Mouse (Mus musculus): ENCODE measurements around the gene Ywhag. TPM values are rescaled to one million over a fixed set of nuclear protein-coding genes. Genes with fewer than 3 reads are reported as not detected.

Gene Ywhag
- total and polyA plus RNA-seq, 3 experiments: 99.0 to 304 (median 275) TPM

DNA sequence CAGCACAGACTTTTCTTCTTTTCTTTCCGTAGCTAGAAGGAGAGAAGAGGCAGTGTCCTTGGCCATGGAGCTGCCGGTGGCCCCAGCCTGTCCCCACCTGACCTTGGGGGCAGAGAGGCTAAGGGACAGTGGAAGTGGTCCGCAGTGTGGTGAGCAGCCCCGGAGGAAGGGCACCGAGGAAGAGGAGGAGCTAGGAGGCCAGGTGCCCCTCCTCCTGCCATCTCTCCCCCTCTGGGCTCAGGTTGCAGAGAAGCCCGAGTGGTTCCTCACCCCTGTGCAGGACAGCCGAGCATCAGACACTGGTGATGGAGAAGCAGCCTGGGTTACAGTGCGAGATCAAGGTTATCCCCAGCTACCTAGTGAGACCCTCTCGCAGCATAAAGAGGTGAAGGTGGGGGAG is 39.9 kb upstream of the Ywhag start, which contains the start of gene Ssc4d:
Ssc4d (minus strand) TSS at position 167 of the 400 bp plus-strand sequence.
- Histone ChIP-seq H3K9ac (ENCODE audit: low read depth, low read length) (no peak within 1 kb of the TSS), H3K27me3 (ENCODE audit: control insufficient read depth, insufficient read depth, low read length) (no peaks in the 10 kb centered on the region), H3K36me3 (ENCODE audit: control insufficient read depth, insufficient read depth, low read length) (no peaks in the 10 kb centered on the region), H3K79me2 (replicated peaks; ENCODE audit: control insufficient read depth, insufficient read depth, low read length) (no peaks in the 10 kb centered on the region), H3K4me3 (no peak within 1 kb of the TSS), H3K4me1 (ENCODE audit: control insufficient read depth, insufficient read depth, low read length) (no peaks in the 10 kb centered on the region), H3K27ac (no peak within 1 kb of the TSS)
- DNase-seq: no peak
- 34% methylated on average over 9 of the region's 9 CpGs for WGBS
- TF ChIP-seq POLR2A (IDR thresholded peaks at IDR 0.05; ENCODE audit: insufficient read depth, low read depth, low read length) (no peak), CTCF (IDR thresholded peaks at IDR 0.05) (no peak), EP300 (IDR thresholded peaks at IDR 0.05; ENCODE audit: insufficient read depth, low read depth, low read length) (no peak)
- intact Hi-C loops (cut with DNase I): no loop called here

- no peaks in the 10 kb centered on the region for H3K36me3 ChIP-seq (ENCODE audit: control insufficient read depth, insufficient read depth, low read length)
- WGBS: 84% methylated on average over 7 of the region's 7 CpGs
- H3K4me3 ChIP-seq: no peak overlapping the region
- no peak overlapping the region for H3K9ac ChIP-seq (ENCODE audit: low read depth, low read length)
- intact Hi-C loops (cut with DNase I): no loop called here
- DNase-seq: no peak
- H3K27me3 ChIP-seq (ENCODE audit: control insufficient read depth, insufficient read depth, low read length): no peaks in the 10 kb centered on the region
- no peaks in the 10 kb centered on the region for H3K4me1 ChIP-seq (ENCODE audit: control insufficient read depth, insufficient read depth, low read length)
- no peaks in the 10 kb centered on the region for H3K79me2 ChIP-seq (replicated peaks; ENCODE audit: control insufficient read depth, insufficient read depth, low read length)
- TF ChIP-seq CTCF (IDR thresholded peaks at IDR 0.05) (no peak), POLR2A (IDR thresholded peaks at IDR 0.05; ENCODE audit: insufficient read depth, low read depth, low read length) (no peak), EP300 (IDR thresholded peaks at IDR 0.05; ENCODE audit: insufficient read depth, low read depth, low read length) (no peak)
- H3K27ac ChIP-seq: no peak overlapping the region
Observed at GRCm38 (mm10) chr5:135971876-135972275, 37.5 kb upstream of the Ywhag start.

DNA sequence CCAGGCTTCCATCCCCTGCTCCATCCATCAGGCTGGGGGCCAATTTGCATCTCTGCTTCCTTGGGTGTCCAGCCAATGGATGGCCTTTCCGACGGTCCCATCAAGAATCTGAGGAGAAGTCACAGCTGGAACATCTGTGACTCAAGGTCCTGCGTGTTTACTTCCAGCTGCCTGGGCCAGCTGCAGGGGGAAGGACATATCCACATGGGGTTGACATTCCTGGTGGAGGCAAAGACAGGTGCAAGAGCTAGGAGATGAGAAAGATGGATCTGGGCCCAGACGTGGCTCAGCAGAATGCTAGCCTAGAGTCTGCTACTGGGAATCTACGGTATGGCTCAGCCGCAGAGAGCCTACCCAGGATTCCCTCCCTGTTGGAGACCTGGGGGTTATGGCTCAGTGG is 35.8 kb upstream of the Ywhag start:
- H3K27me3 ChIP-seq (ENCODE audit: control insufficient read depth, insufficient read depth, low read length): no peaks in the 10 kb centered on the region
- 72% methylated on average over 6 of the region's 6 CpGs for WGBS
- intact Hi-C loops (cut with DNase I): no loop called here
- H3K27ac ChIP-seq: no peak overlapping the region
- no peak for DNase-seq
- H3K4me3 ChIP-seq: no peak overlapping the region
- H3K4me1 ChIP-seq (ENCODE audit: control insufficient read depth, insufficient read depth, low read length): no peaks in the 10 kb centered on the region
- no peak overlapping the region for H3K9ac ChIP-seq (ENCODE audit: low read depth, low read length)
- H3K36me3 ChIP-seq (ENCODE audit: control insufficient read depth, insufficient read depth, low read length): no peaks in the 10 kb centered on the region
- TF ChIP-seq POLR2A (IDR thresholded peaks at IDR 0.05; ENCODE audit: insufficient read depth, low read depth, low read length) (no peak), EP300 (IDR thresholded peaks at IDR 0.05; ENCODE audit: insufficient read depth, low read depth, low read length) (no peak), CTCF (IDR thresholded peaks at IDR 0.05) (no peak)
- H3K79me2 ChIP-seq (replicated peaks; ENCODE audit: control insufficient read depth, insufficient read depth, low read length): no peaks in the 10 kb centered on the region

DNA sequence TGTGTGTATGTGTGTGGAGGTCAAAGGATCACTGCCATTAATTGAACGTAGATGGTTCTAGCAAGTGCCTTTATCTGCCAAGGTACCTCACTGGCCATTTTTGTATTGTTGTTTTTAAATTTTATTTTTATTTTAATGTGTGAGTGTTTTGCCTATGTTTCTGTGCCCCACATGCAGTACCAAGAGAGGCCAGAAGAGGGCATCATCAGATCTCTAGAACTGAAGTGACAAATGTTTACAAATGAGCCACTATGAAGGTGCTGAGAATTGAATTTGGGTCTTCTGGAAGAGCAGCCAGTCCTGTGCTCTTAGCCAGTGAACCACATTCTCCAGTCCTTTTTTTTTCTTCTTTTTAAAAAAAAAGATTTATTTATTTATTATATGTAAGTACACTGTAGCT is 34.4 kb upstream of the Ywhag start:
- Histone ChIP-seq H3K27me3 (ENCODE audit: control insufficient read depth, insufficient read depth, low read length) (no peaks in the 10 kb centered on the region), H3K79me2 (replicated peaks; ENCODE audit: control insufficient read depth, insufficient read depth, low read length) (no peaks in the 10 kb centered on the region), H3K36me3 (ENCODE audit: control insufficient read depth, insufficient read depth, low read length) (no peaks in the 10 kb centered on the region), H3K4me1 (ENCODE audit: control insufficient read depth, insufficient read depth, low read length) (no peaks in the 10 kb centered on the region), H3K4me3 (no peak overlapping the region), H3K9ac (ENCODE audit: low read depth, low read length) (no peak overlapping the region), H3K27ac (no peak overlapping the region)
- intact Hi-C loops (cut with DNase I): loop anchor here (2.0 kb wide), 1 partner anchor 64 kb away; no protein-coding TSS in a partner anchor
- peak in 1 of 2 experiments; percentile 55 for DNase-seq
- TF ChIP-seq CTCF (IDR thresholded peaks at IDR 0.05) (peak; percentile 90), POLR2A (IDR thresholded peaks at IDR 0.05; ENCODE audit: insufficient read depth, low read depth, low read length) (no peak), EP300 (IDR thresholded peaks at IDR 0.05; ENCODE audit: insufficient read depth, low read depth, low read length) (no peak)
- WGBS: 58% methylated on average over 1 of the region's 1 CpGs

DNA sequence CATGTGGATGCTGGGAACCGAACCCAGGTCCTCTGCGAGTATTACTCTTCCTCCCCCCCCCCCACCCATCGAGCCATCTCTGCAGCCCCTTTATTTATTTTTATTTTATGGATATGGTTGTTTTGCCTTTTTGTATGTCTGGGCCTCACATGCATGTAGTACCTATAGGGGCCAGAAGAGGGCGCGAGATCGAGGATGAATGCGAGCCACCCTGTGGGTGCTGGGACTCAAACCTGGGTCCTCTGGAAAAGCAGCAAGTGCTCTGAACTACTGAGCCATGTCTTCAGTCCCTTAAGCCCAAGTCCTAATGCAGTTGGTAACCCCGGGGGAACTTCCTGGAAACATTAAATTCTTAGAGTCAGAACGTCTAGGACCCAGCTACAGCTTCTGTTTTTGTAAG is 32.5 kb upstream of the Ywhag start:
- no peak for DNase-seq
- Histone ChIP-seq H3K4me3 (no peak overlapping the region), H3K9ac (ENCODE audit: low read depth, low read length) (no peak overlapping the region), H3K36me3 (ENCODE audit: control insufficient read depth, insufficient read depth, low read length) (no peaks in the 10 kb centered on the region), H3K79me2 (replicated peaks; ENCODE audit: control insufficient read depth, insufficient read depth, low read length) (no peaks in the 10 kb centered on the region), H3K27ac (no peak overlapping the region), H3K27me3 (ENCODE audit: control insufficient read depth, insufficient read depth, low read length) (no peaks in the 10 kb centered on the region), H3K4me1 (ENCODE audit: control insufficient read depth, insufficient read depth, low read length) (peaks cover 1% of the 10 kb centered on the region)
- peak; percentile 60 for TF ChIP-seq CTCF (IDR thresholded peaks at IDR 0.05)
- no peak for TF ChIP-seq EP300 (IDR thresholded peaks at IDR 0.05; ENCODE audit: insufficient read depth, low read depth, low read length)
- no peak for TF ChIP-seq POLR2A (IDR thresholded peaks at IDR 0.05; ENCODE audit: insufficient read depth, low read depth, low read length)
- 59% methylated on average over 9 of the region's 9 CpGs for WGBS
- intact Hi-C loops (cut with DNase I): no loop called here

GRCm38 (mm10) chr5:135965501-135965930 is 31.1 kb upstream of the Ywhag start:
- TF ChIP-seq CTCF (IDR thresholded peaks at IDR 0.05) (peak; percentile 14; the same call in 1 of the 2 replicates), POLR2A (IDR thresholded peaks at IDR 0.05; ENCODE audit: insufficient read depth, low read depth, low read length) (no peak)
- H3K79me2 ChIP-seq (replicated peaks; ENCODE audit: control insufficient read depth, insufficient read depth, low read length): no peaks in the 10 kb centered on the region
- intact Hi-C loops (cut with DNase I): no loop called here
- no peaks in the 10 kb centered on the region for H3K36me3 ChIP-seq (ENCODE audit: control insufficient read depth, insufficient read depth, low read length)
- no peak overlapping the region for H3K27ac ChIP-seq
- peaks cover 5% of the 10 kb centered on the region for H3K4me1 ChIP-seq (ENCODE audit: control insufficient read depth, insufficient read depth, low read length)
- WGBS: 13% methylated on average over 24 of the region's 24 CpGs
- no peak overlapping the region for H3K4me3 ChIP-seq
- no peaks in the 10 kb centered on the region for H3K27me3 ChIP-seq (ENCODE audit: control insufficient read depth, insufficient read depth, low read length)
- H3K9ac ChIP-seq (ENCODE audit: low read depth, low read length): no peak overlapping the region; the same call in 1 of the 2 replicates
- no peak for DNase-seq

All from heart, adult 2 months (tissue).